Mouse (Mus musculus): ENCODE data around the gene Igdcc4.

GRCm38 (mm10) chr9:65107893-65108292, 6.6 kb downstream of the Igdcc4 start:
- TF ChIP-seq EP300 (IDR thresholded peaks at IDR 0.05; ENCODE audit: insufficient read depth, low read depth, low read length) (no peak), CTCF (IDR thresholded peaks at IDR 0.05) (no peak)
